Mouse (Mus musculus): Measurements from ENCODE around the gene Gm5127. TPM values are rescaled to one million over a fixed set of nuclear protein-coding genes. Genes with fewer than 3 reads are reported as not detected.
A peak's percentile ranks its signal among the peaks of the same experiment; 100 is the strongest.

Gene Gm5127
- polyA plus RNA-seq (2015; fragmentation: Nextera tagmentation; extraction: Ambion mirVana) = not detected in 2 replicates

- WGBS (ENCODE audit: insufficient replicate concordance) = 53% methylated on average over 3 of the region's 3 CpGs
- Histone ChIP-seq H3K9ac (no peak within 1 kb of the TSS), H3K4me3 (replicated peaks) (no peak within 1 kb of the TSS), H3K4me2 (no peak within 1 kb of the TSS), H3K36me3 (no peaks in the 10 kb centered on the region), H3K9me3 (replicated peaks) (no peaks in the 10 kb centered on the region), H3K27ac (no peak within 1 kb of the TSS), H3K27me3 (no peaks in the 10 kb centered on the region), H3K4me1 (replicated peaks) (no peaks in the 10 kb centered on the region)
- DNase-seq = no peak
- ATAC-seq (ENCODE audit: low read depth) = no peak
Observed at GRCm38 (mm10) chrX:106582886-106583285, at the start of gene Gm5127. TSS of gene Gm5127 (plus strand) at chrX:106583186.

GRCm38 (mm10) chrX:106536359-106536758 is 46.6 kb upstream of the Gm5127 start:
- DNase-seq = no peak
- H3K9me3 ChIP-seq (replicated peaks) = no peaks in the 10 kb centered on the region

GRCm38 (mm10) chrX:106555457-106555856 is 27.5 kb upstream of the Gm5127 start:
- ATAC-seq (ENCODE audit: low read depth) (no peak), DNase-seq (no peak)
- 30% methylated on average over 2 of the region's 2 CpGs for WGBS (ENCODE audit: insufficient replicate concordance)
- no peak overlapping the region for H3K27ac ChIP-seq
- no peak overlapping the region for H3K4me2 ChIP-seq
- H3K4me1 ChIP-seq (replicated peaks) = no peaks in the 10 kb centered on the region
- no peak overlapping the region for H3K9ac ChIP-seq
- H3K4me3 ChIP-seq (replicated peaks) = no peak overlapping the region
- H3K27me3 ChIP-seq = no peaks in the 10 kb centered on the region
- no peaks in the 10 kb centered on the region for H3K36me3 ChIP-seq
- H3K9me3 ChIP-seq (replicated peaks) = no peaks in the 10 kb centered on the region

More at GRCm38 (mm10) chrX:106536359-106536758, 46.6 kb upstream of the Gm5127 start:
- 27% methylated on average over 3 of the region's 3 CpGs for WGBS (ENCODE audit: insufficient replicate concordance)
- Histone ChIP-seq H3K36me3 (no peaks in the 10 kb centered on the region), H3K4me1 (replicated peaks) (no peaks in the 10 kb centered on the region), H3K9ac (no peak overlapping the region), H3K27me3 (no peaks in the 10 kb centered on the region), H3K4me2 (no peak overlapping the region), H3K27ac (no peak overlapping the region), H3K4me3 (replicated peaks) (no peak overlapping the region)
- no peak for ATAC-seq (ENCODE audit: low read depth)

GRCm38 (mm10) chrX:106578966-106579365 is 4.0 kb upstream of the Gm5127 start:
- no peak for ATAC-seq (ENCODE audit: low read depth)
- DNase-seq = no peak
- H3K9ac ChIP-seq = no peak overlapping the region
- H3K4me2 ChIP-seq = no peak overlapping the region
- H3K27ac ChIP-seq = no peak overlapping the region
- H3K36me3 ChIP-seq = no peaks in the 10 kb centered on the region
- WGBS (ENCODE audit: insufficient replicate concordance) = 52% methylated on average over 3 of the region's 3 CpGs
- H3K9me3 ChIP-seq (replicated peaks) = no peaks in the 10 kb centered on the region
- H3K27me3 ChIP-seq = no peaks in the 10 kb centered on the region
- H3K4me3 ChIP-seq (replicated peaks) = no peak overlapping the region
- no peaks in the 10 kb centered on the region for H3K4me1 ChIP-seq (replicated peaks)

GRCm38 (mm10) chrX:106580410-106580809 is 2.6 kb upstream of the Gm5127 start:
- no peak overlapping the region for H3K4me3 ChIP-seq (replicated peaks)
- DNase-seq (no peak), ATAC-seq (ENCODE audit: low read depth) (no peak)
- no peak overlapping the region for H3K9ac ChIP-seq
- no peaks in the 10 kb centered on the region for H3K4me1 ChIP-seq (replicated peaks)
- no peak overlapping the region for H3K4me2 ChIP-seq
- no peaks in the 10 kb centered on the region for H3K27me3 ChIP-seq
- no peaks in the 10 kb centered on the region for H3K36me3 ChIP-seq
- no peaks in the 10 kb centered on the region for H3K9me3 ChIP-seq (replicated peaks)
- H3K27ac ChIP-seq = no peak overlapping the region

GRCm38 (mm10) chrX:106582197-106582596 is 789 bp upstream of the Gm5127 start:
- DNase-seq = no peak
- no peaks in the 10 kb centered on the region for H3K27me3 ChIP-seq
- no peak overlapping the region for H3K27ac ChIP-seq
- no peaks in the 10 kb centered on the region for H3K4me1 ChIP-seq (replicated peaks)
- H3K9ac ChIP-seq = no peak overlapping the region
- 34% methylated on average over 2 of the region's 2 CpGs for WGBS (ENCODE audit: insufficient replicate concordance)
- H3K9me3 ChIP-seq (replicated peaks) = no peaks in the 10 kb centered on the region
- no peak overlapping the region for H3K4me3 ChIP-seq (replicated peaks)
- no peak overlapping the region for H3K4me2 ChIP-seq
- no peaks in the 10 kb centered on the region for H3K36me3 ChIP-seq
- no peak for ATAC-seq (ENCODE audit: low read depth)

- Histone ChIP-seq H3K4me2 (no peak overlapping the region), H3K27ac (no peak overlapping the region), H3K9me3 (replicated peaks) (no peaks in the 10 kb centered on the region), H3K9ac (no peak overlapping the region), H3K4me3 (replicated peaks) (no peak overlapping the region), H3K4me1 (replicated peaks) (no peaks in the 10 kb centered on the region), H3K36me3 (no peaks in the 10 kb centered on the region), H3K27me3 (no peaks in the 10 kb centered on the region)
- ATAC-seq (ENCODE audit: low read depth) = no peak
- no peak for DNase-seq
Observed at GRCm38 (mm10) chrX:106593914-106594313, 10.9 kb downstream of the Gm5127 start.

GRCm38 (mm10) chrX:106595904-106596303 is 12.9 kb downstream of the Gm5127 start:
- 36% methylated on average over 1 of the region's 1 CpGs for WGBS (ENCODE audit: insufficient replicate concordance)
- DNase-seq = no peak

GRCm38 (mm10) chrX:106602574-106603258 is 19.7 kb downstream of the Gm5127 start:
- no peak overlapping the region for H3K9ac ChIP-seq
- H3K36me3 ChIP-seq = no peaks in the 10 kb centered on the region
- peak overlapping the region; percentile 21; the same call in 1 of the 2 replicates for H3K4me2 ChIP-seq
- no peaks in the 10 kb centered on the region for H3K9me3 ChIP-seq (replicated peaks)
- H3K4me3 ChIP-seq (replicated peaks) = no peak overlapping the region
- H3K4me1 ChIP-seq (replicated peaks) = no peaks in the 10 kb centered on the region
- 19% methylated on average over 9 of the region's 9 CpGs for WGBS (ENCODE audit: insufficient replicate concordance)
- no peak for DNase-seq
- no peaks in the 10 kb centered on the region for H3K27me3 ChIP-seq
- ATAC-seq (ENCODE audit: low read depth) = no peak
- H3K27ac ChIP-seq = no peak overlapping the region

More at GRCm38 (mm10) chrX:106595904-106596303, 12.9 kb downstream of the Gm5127 start:
- H3K4me3 ChIP-seq (replicated peaks) = no peak overlapping the region
- no peak overlapping the region for H3K27ac ChIP-seq
- no peak overlapping the region for H3K9ac ChIP-seq
- H3K4me1 ChIP-seq (replicated peaks) = no peaks in the 10 kb centered on the region
- H3K36me3 ChIP-seq = no peaks in the 10 kb centered on the region
- H3K4me2 ChIP-seq = no peak overlapping the region
- H3K9me3 ChIP-seq (replicated peaks) = no peaks in the 10 kb centered on the region
- H3K27me3 ChIP-seq = no peaks in the 10 kb centered on the region
- no peak for ATAC-seq (ENCODE audit: low read depth)

- WGBS (ENCODE audit: insufficient replicate concordance) = 18% methylated on average over 6 of the region's 6 CpGs
- no peaks in the 10 kb centered on the region for H3K9me3 ChIP-seq (replicated peaks)
- H3K4me2 ChIP-seq = peak within 1 kb of the TSS; percentile 21; the same call in 1 of the 2 replicates
- H3K4me3 ChIP-seq (replicated peaks) = no peak within 1 kb of the TSS
- H3K36me3 ChIP-seq = no peaks in the 10 kb centered on the region
- DNase-seq = no peak
- H3K9ac ChIP-seq = no peak within 1 kb of the TSS
- ATAC-seq (ENCODE audit: low read depth) = no peak
- H3K4me1 ChIP-seq (replicated peaks) = no peaks in the 10 kb centered on the region
- no peak within 1 kb of the TSS for H3K27ac ChIP-seq
- H3K27me3 ChIP-seq = no peaks in the 10 kb centered on the region
Observed at GRCm38 (mm10) chrX:106603386-106603785, 20.4 kb downstream of the Gm5127 start, which contains the start of gene Cysltr1. TSS of gene Cysltr1 (minus strand) at chrX:106603679.

- Histone ChIP-seq H3K4me1 (replicated peaks) (no peaks in the 10 kb centered on the region), H3K9ac (no peak overlapping the region)
Observed at GRCm38 (mm10) chrX:106622512-106622911, 39.5 kb downstream of the Gm5127 start.

GRCm38 (mm10) chrX:106623667-106624066 is 40.7 kb downstream of the Gm5127 start:
- no peaks in the 10 kb centered on the region for H3K36me3 ChIP-seq
- H3K27me3 ChIP-seq = no peaks in the 10 kb centered on the region
- no peak overlapping the region for H3K27ac ChIP-seq
- H3K4me2 ChIP-seq = no peak overlapping the region
- no peak overlapping the region for H3K9ac ChIP-seq
- 25% methylated on average over 3 of the region's 3 CpGs for WGBS (ENCODE audit: insufficient replicate concordance)
- H3K9me3 ChIP-seq (replicated peaks) = no peaks in the 10 kb centered on the region
- no peak overlapping the region for H3K4me3 ChIP-seq (replicated peaks)
- H3K4me1 ChIP-seq (replicated peaks) = no peaks in the 10 kb centered on the region
- DNase-seq (no peak), ATAC-seq (ENCODE audit: low read depth) (no peak)

More at GRCm38 (mm10) chrX:106622512-106622911, 39.5 kb downstream of the Gm5127 start:
- Histone ChIP-seq H3K36me3 (no peaks in the 10 kb centered on the region), H3K27ac (no peak overlapping the region), H3K4me2 (no peak overlapping the region), H3K9me3 (replicated peaks) (no peaks in the 10 kb centered on the region), H3K4me3 (replicated peaks) (no peak overlapping the region), H3K27me3 (no peaks in the 10 kb centered on the region)
- ATAC-seq (ENCODE audit: low read depth) = no peak
- 50% methylated on average over 1 of the region's 1 CpGs for WGBS (ENCODE audit: insufficient replicate concordance)
- no peak for DNase-seq

Measured in liver, embryonic 13.5 days (tissue).